Mouse (Mus musculus): ENCODE measurements around the gene Car6. TPM values are rescaled to one million over a fixed set of nuclear protein-coding genes. Genes with fewer than 3 reads are reported as not detected.

Car6 gene
- polyA plus RNA-seq, 1 experiment from 2014 or later: not detected

GRCm38 (mm10) chr4:150223830-150224229, 22.7 kb upstream of the Car6 start:
- no peak for DNase-seq (ENCODE audit: low spot score)
- 86% methylated on average over 4 of the region's 4 CpGs for WGBS

GRCm38 (mm10) chr4:150221017-150221640, 20.0 kb upstream of the Car6 start:
- 49% methylated on average over 10 of the region's 10 CpGs for WGBS
- Histone ChIP-seq H3K4me2 (ENCODE audit: low read length) (peak overlapping the region; percentile 30), H3K27ac (peak overlapping the region; percentile 48; the same call in 1 of the 2 replicates), H3K4me1 (replicated peaks; ENCODE audit: insufficient read depth, low read length) (0 out of 2 replicates have a peak, but pooled peaks cover 2% of the 10 kb centered on the region), H3K27me3 (ENCODE audit: insufficient read depth, low read length) (no peaks in the 10 kb centered on the region), H3K4me3 (replicated peaks; ENCODE audit: low read depth, low read length) (no peak overlapping the region), H3K36me3 (ENCODE audit: insufficient read depth, low read length) (no peaks in the 10 kb centered on the region), H3K9me3 (replicated peaks; ENCODE audit: low read length) (no peaks in the 10 kb centered on the region), H3K9ac (ENCODE audit: low read depth, low read length) (no peak overlapping the region)
- no peak for DNase-seq (ENCODE audit: low spot score)
- TF ChIP-seq CTCF (IDR thresholded peaks at IDR 0.05; ENCODE audit: low read depth): no peak
- ATAC-seq (replicated peaks; ENCODE audit: low FRiP score, low read depth): peak; percentile 65

More at GRCm38 (mm10) chr4:150223830-150224229, 22.7 kb upstream of the Car6 start:
- Histone ChIP-seq H3K4me2 (ENCODE audit: low read length) (no peak overlapping the region), H3K9ac (ENCODE audit: low read depth, low read length) (no peak overlapping the region), H3K27me3 (ENCODE audit: insufficient read depth, low read length) (no peaks in the 10 kb centered on the region), H3K4me3 (replicated peaks; ENCODE audit: low read depth, low read length) (no peak overlapping the region), H3K4me1 (replicated peaks; ENCODE audit: insufficient read depth, low read length) (0 out of 2 replicates have a peak, but pooled peaks cover 2% of the 10 kb centered on the region), H3K9me3 (replicated peaks; ENCODE audit: low read length) (no peaks in the 10 kb centered on the region), H3K36me3 (ENCODE audit: insufficient read depth, low read length) (no peaks in the 10 kb centered on the region), H3K27ac (no peak overlapping the region)
- ATAC-seq (replicated peaks; ENCODE audit: low FRiP score, low read depth): no peak
- no peak for TF ChIP-seq CTCF (IDR thresholded peaks at IDR 0.05; ENCODE audit: low read depth)

- Histone ChIP-seq H3K27me3 (ENCODE audit: insufficient read depth, low read length) (no peaks in the 10 kb centered on the region), H3K4me2 (ENCODE audit: low read length) (peak overlapping the region; percentile 30), H3K27ac (no peak overlapping the region), H3K9me3 (replicated peaks; ENCODE audit: low read length) (no peaks in the 10 kb centered on the region), H3K4me3 (replicated peaks; ENCODE audit: low read depth, low read length) (no peak overlapping the region), H3K9ac (ENCODE audit: low read depth, low read length) (no peak overlapping the region), H3K4me1 (replicated peaks; ENCODE audit: insufficient read depth, low read length) (0 out of 2 replicates have a peak, but pooled peaks cover 2% of the 10 kb centered on the region), H3K36me3 (ENCODE audit: insufficient read depth, low read length) (no peaks in the 10 kb centered on the region)
- ATAC-seq (replicated peaks; ENCODE audit: low FRiP score, low read depth): peak; percentile 91
- peak; percentile 69 for DNase-seq (ENCODE audit: low spot score)
- whole genome bisulfite sequencing: 20% methylated on average over 11 of the region's 11 CpGs
- no peak for TF ChIP-seq CTCF (IDR thresholded peaks at IDR 0.05; ENCODE audit: low read depth)
Observed at GRCm38 (mm10) chr4:150220584-150220983, 19.5 kb upstream of the Car6 start.

DNA sequence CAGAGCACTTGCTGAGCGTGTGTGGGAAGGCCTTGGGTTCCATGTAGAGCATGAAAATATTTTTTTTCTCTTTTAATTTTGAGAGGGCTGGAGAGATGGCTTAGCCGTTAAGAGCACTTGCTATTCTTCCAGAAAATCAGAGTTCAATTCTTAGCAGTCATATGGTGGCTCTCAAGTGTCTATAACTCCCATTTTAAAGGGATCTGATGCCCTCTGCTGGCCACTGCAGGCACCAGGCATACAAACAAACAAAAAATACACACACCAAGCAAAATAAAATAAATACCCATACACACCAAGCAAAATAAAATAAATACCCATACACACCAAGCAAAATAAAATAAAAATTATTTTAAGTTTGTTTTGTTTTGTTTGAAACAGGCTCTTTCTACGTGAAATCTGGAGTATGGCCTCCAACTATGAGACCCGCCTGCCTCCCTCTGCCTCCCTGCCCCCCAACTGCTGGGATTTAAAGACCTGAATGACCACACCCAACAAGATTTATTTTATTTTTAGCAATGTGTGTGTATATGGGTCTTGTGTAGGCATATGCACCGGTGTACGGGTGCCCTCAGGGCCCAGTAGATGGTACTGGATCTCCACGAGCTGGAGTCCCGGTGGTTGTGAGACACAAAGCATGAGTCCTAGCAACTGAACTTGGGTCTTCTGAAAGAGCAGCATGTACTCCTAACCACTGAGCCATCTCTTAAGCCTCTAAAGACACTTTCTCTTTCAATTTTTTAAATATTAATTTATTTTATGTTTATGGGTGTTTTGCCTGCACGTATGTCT, 18.6 kb upstream of the Car6 start:
- Histone ChIP-seq H3K9me3 (replicated peaks; ENCODE audit: low read length) (no peaks in the 10 kb centered on the region), H3K27me3 (ENCODE audit: insufficient read depth, low read length) (no peaks in the 10 kb centered on the region), H3K36me3 (ENCODE audit: insufficient read depth, low read length) (no peaks in the 10 kb centered on the region), H3K4me3 (replicated peaks; ENCODE audit: low read depth, low read length) (no peak overlapping the region), H3K27ac (no peak overlapping the region), H3K9ac (ENCODE audit: low read depth, low read length) (no peak overlapping the region), H3K4me2 (ENCODE audit: low read length) (no peak overlapping the region), H3K4me1 (replicated peaks; ENCODE audit: insufficient read depth, low read length) (0 out of 2 replicates have a peak, but pooled peaks cover 2% of the 10 kb centered on the region)
- 71% methylated on average over 9 of the region's 9 CpGs for WGBS
- peak; percentile 89 for TF ChIP-seq CTCF (IDR thresholded peaks at IDR 0.05; ENCODE audit: low read depth)
- peak; percentile 80 for DNase-seq (ENCODE audit: low spot score)
- ATAC-seq (replicated peaks; ENCODE audit: low FRiP score, low read depth): no peak

DNA sequence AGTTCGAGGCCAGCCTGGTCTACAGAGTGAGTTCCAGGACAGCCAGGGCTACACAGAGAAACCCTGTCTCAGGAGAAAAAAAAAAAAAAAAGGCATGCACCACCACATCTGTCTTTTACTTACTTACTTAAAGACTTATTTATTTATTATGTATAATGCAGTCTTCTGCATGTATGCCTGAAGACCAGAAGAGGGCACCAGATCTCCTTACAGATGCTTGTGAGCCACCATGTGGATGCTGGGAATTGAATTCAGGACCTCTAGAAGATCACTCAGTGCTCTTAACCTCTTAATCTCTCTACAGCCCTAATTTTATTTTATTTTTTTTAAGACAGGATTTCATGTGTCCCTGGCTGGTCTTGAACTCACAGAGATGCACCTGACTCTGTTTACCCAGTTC, 16.8 kb upstream of the Car6 start:
- ATAC-seq (replicated peaks; ENCODE audit: low FRiP score, low read depth) (no peak), DNase-seq (ENCODE audit: low spot score) (no peak)
- TF ChIP-seq CTCF (IDR thresholded peaks at IDR 0.05; ENCODE audit: low read depth): peak; percentile 49
- no peaks in the 10 kb centered on the region for H3K9me3 ChIP-seq (replicated peaks; ENCODE audit: low read length)
- no peak overlapping the region for H3K27ac ChIP-seq
- H3K4me2 ChIP-seq (ENCODE audit: low read length): no peak overlapping the region
- no peaks in the 10 kb centered on the region for H3K27me3 ChIP-seq (ENCODE audit: insufficient read depth, low read length)
- 75% methylated on average over 1 of the region's 1 CpGs for WGBS
- no peaks in the 10 kb centered on the region for H3K36me3 ChIP-seq (ENCODE audit: insufficient read depth, low read length)
- no peak overlapping the region for H3K4me3 ChIP-seq (replicated peaks; ENCODE audit: low read depth, low read length)
- H3K9ac ChIP-seq (ENCODE audit: low read depth, low read length): no peak overlapping the region
- H3K4me1 ChIP-seq (replicated peaks; ENCODE audit: insufficient read depth, low read length): 0 out of 2 replicates have a peak, but pooled peaks cover 2% of the 10 kb centered on the region

GRCm38 (mm10) chr4:150217042-150217554, 16.0 kb upstream of the Car6 start:
- WGBS: 80% methylated on average over 5 of the region's 5 CpGs
- TF ChIP-seq CTCF (IDR thresholded peaks at IDR 0.05; ENCODE audit: low read depth): no peak
- no peak overlapping the region for H3K9ac ChIP-seq (ENCODE audit: low read depth, low read length)
- H3K27me3 ChIP-seq (ENCODE audit: insufficient read depth, low read length): no peaks in the 10 kb centered on the region
- H3K9me3 ChIP-seq (replicated peaks; ENCODE audit: low read length): no peaks in the 10 kb centered on the region
- H3K36me3 ChIP-seq (ENCODE audit: insufficient read depth, low read length): no peaks in the 10 kb centered on the region
- DNase-seq (ENCODE audit: low spot score) (no peak), ATAC-seq (replicated peaks; ENCODE audit: low FRiP score, low read depth) (no peak)
- H3K27ac ChIP-seq: no peak overlapping the region
- 0 out of 2 replicates have a peak, but pooled peaks cover 2% of the 10 kb centered on the region for H3K4me1 ChIP-seq (replicated peaks; ENCODE audit: insufficient read depth, low read length)
- no peak overlapping the region for H3K4me3 ChIP-seq (replicated peaks; ENCODE audit: low read depth, low read length)
- H3K4me2 ChIP-seq (ENCODE audit: low read length): no peak overlapping the region
